Mouse (Mus musculus) heart, postnatal 0 days (tissue): ENCODE measurements around the gene Kifc5b. TPM values are rescaled to one million over a fixed set of nuclear protein-coding genes. Genes with fewer than 3 reads are reported as not detected.

Experiments used
- ATAC-seq: fragments of 200-750 bp; cut with Nextera tagmentation; 2 replicates; pipeline ENCODE4 v1.8.0; 2017; ENCODE audit warnings: low read depth, moderate number of reproducible peaks, moderate library complexity; ENCODE audit not compliant: insufficient read depth
- DNase-seq: peaks from one replicate; pipeline ENCODE4 v3.0.0-alpha.2; 2016; ENCODE audit warnings: low spot score
- H3K27ac ChIP-seq: fragments of 300-500 bp; sonication (generic); 2 replicates; pipeline ENCODE4 v1.5.1; 2014; ENCODE audit warnings: low read depth, mild to moderate bottlenecking
- H3K27me3 ChIP-seq: fragments of 300-500 bp; sonication (generic); 2 replicates; pipeline ENCODE4 v1.6.1; 2014; ENCODE audit warnings: low read length, mixed read lengths; ENCODE audit not compliant: control insufficient read depth, insufficient read depth
- H3K36me3 ChIP-seq: fragments of 300-500 bp; sonication (generic); replicated peaks from 2 replicates; pipeline ENCODE4 v1.6.1; 2014; ENCODE audit warnings: low read length, mixed read lengths; ENCODE audit not compliant: control insufficient read depth, insufficient read depth
- H3K4me1 ChIP-seq: fragments of 300-500 bp; sonication (generic); 2 replicates; pipeline ENCODE4 v1.6.1; 2014; ENCODE audit warnings: antibody characterized with exemption; ENCODE audit not compliant: control insufficient read depth, insufficient read depth
- H3K4me2 ChIP-seq: fragments of 300-500 bp; sonication (generic); 2 replicates; pipeline ENCODE4 v1.6.1; 2014; ENCODE audit warnings: low read depth, mild to moderate bottlenecking, low read length, moderate library complexity
- H3K4me3 ChIP-seq: fragments of 300-500 bp; sonication (generic); 2 replicates; pipeline ENCODE4 v1.5.1; 2014; ENCODE audit warnings: low read depth, low read length
- H3K9ac ChIP-seq: fragments of 300-500 bp; sonication (generic); replicated peaks from 2 replicates; pipeline ENCODE4 v1.6.1; 2014; ENCODE audit warnings: low read depth, low read length, mixed read lengths
- H3K9me3 ChIP-seq: fragments of 300-500 bp; sonication (generic); replicated peaks from 2 replicates; pipeline ENCODE4 v1.6.1; 2016; ENCODE audit warnings: low read length; ENCODE audit not compliant: control insufficient read depth
- CTCF ChIP-seq: IDR thresholded peaks from 2 replicates; pipeline ENCODE4 v1.5.1; 2016; ENCODE audit warnings: antibody characterized with exemption, control low read depth, low read depth
- EP300 ChIP-seq: IDR thresholded peaks from 2 replicates; pipeline ENCODE4 v1.6.1; 2016; ENCODE audit warnings: antibody characterized with exemption, low read depth
- WGBS: fragments of 180-500 bp; shearing (Covaris S2); extraction: QIAGEN DNeasy Blood & Tissue Kit; methylation state at CpG from one replicate; pipeline ENCODE4 v1.1.7; 2014; 5-methylcytosine and 5-hydroxymethylcytosine counted together
- polyA plus RNA-seq: library from polyadenylated mRNA; unstranded; fragments of >200 nt; fragmentation: Nextera tagmentation; extraction: Ambion mirVana; gene quantifications from 2 replicates; pipeline ENCODE4 v1.2.1, GENCODE M21; 2015
- total RNA-seq: library from RNA; depleted of rRNA; stranded (reverse); fragments of >200 nt; gene quantifications from 2 replicates; pipeline ENCODE4 v1.2.3, GENCODE M21; 2014; ENCODE audit warnings: low replicate concordance

Kifc5b gene
- total and polyA plus RNA-seq, 2 experiments from 2014 or later: 0.93 to 4.5 TPM

- ATAC-seq: no peak
- no peaks in the 10 kb centered on the region for H3K27me3 ChIP-seq
- no peak overlapping the region for H3K27ac ChIP-seq
- H3K4me1 ChIP-seq: peaks cover 20% of the 10 kb centered on the region
- H3K9me3 ChIP-seq: no peaks in the 10 kb centered on the region
- H3K4me2 ChIP-seq: no peak overlapping the region
- H3K36me3 ChIP-seq: peaks cover 17% of the 10 kb centered on the region
- H3K4me3 ChIP-seq: no peak overlapping the region
- no peak for TF ChIP-seq CTCF
- no peak for TF ChIP-seq EP300
- no peak overlapping the region for H3K9ac ChIP-seq
- no peak for DNase-seq
- WGBS: 89% methylated on average over 5 of the region's 5 CpGs
Measured at GRCm38 (mm10) chr17:26957872-26958271, 41.0 kb downstream of the Kifc5b start.

- H3K9ac ChIP-seq: no peak overlapping the region
- H3K4me1 ChIP-seq: peaks cover 11% of the 10 kb centered on the region; the same call in 1 of the 2 replicates
- no peak overlapping the region for H3K4me2 ChIP-seq
- H3K9me3 ChIP-seq: no peaks in the 10 kb centered on the region
- no peak overlapping the region for H3K4me3 ChIP-seq
- TF ChIP-seq CTCF (no peak), EP300 (no peak)
- 70% methylated on average over 5 of the region's 5 CpGs for WGBS
- no peak for DNase-seq
- no peaks in the 10 kb centered on the region for H3K27me3 ChIP-seq
- peaks cover 18% of the 10 kb centered on the region for H3K36me3 ChIP-seq
- ATAC-seq: no peak
- no peak overlapping the region for H3K27ac ChIP-seq
Measured at GRCm38 (mm10) chr17:26958880-26959279, 42.0 kb downstream of the Kifc5b start.

- H3K27ac ChIP-seq: no peak overlapping the region
- H3K27me3 ChIP-seq: no peaks in the 10 kb centered on the region
- DNase-seq (no peak), ATAC-seq (no peak)
- no peak overlapping the region for H3K9ac ChIP-seq
- H3K4me3 ChIP-seq: no peak overlapping the region
- H3K4me1 ChIP-seq: peaks cover 4% of the 10 kb centered on the region; the same call in 1 of the 2 replicates
- WGBS: 87% methylated on average over 4 of the region's 4 CpGs
- no peaks in the 10 kb centered on the region for H3K9me3 ChIP-seq
- no peak for TF ChIP-seq EP300
- no peak for TF ChIP-seq CTCF
- peaks cover 25% of the 10 kb centered on the region for H3K36me3 ChIP-seq
- H3K4me2 ChIP-seq: no peak overlapping the region
Measured at GRCm38 (mm10) chr17:26959815-26960214, 42.9 kb downstream of the Kifc5b start.

- ATAC-seq: no peak
- Histone ChIP-seq H3K27me3 (no peaks in the 10 kb centered on the region), H3K4me1 (no peaks in the 10 kb centered on the region), H3K9ac (no peak overlapping the region), H3K27ac (no peak overlapping the region), H3K9me3 (no peaks in the 10 kb centered on the region), H3K4me3 (no peak overlapping the region), H3K36me3 (peaks cover 25% of the 10 kb centered on the region), H3K4me2 (no peak overlapping the region)
- 87% methylated on average over 20 of the region's 21 CpGs for WGBS
- TF ChIP-seq CTCF (no peak), EP300 (no peak)
- no peak for DNase-seq
Measured at GRCm38 (mm10) chr17:26961572-26962240, 44.8 kb downstream of the Kifc5b start.

DNA sequence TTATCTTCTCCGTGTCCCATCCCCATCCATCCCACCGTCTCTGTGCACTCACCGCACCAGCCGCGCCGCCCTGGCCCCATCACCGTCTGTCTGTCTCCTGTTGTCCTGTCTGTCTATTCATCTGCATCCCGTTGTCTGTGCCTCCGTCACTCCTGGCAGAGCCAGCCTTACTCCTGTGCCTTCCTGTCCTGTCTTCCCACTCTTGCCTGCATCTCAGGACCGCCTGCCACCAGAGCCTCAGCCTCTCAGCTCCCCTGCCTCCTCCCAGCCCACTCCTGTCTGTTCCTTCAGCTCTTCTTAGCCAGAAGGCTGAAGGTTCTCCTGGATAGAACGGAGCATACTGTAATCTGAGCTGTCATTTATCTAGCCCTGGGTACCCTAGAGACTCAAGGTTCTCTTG, 50.1 kb downstream of the Kifc5b start:
- H3K36me3 ChIP-seq: peaks cover 17% of the 10 kb centered on the region; the same call in 1 of the 2 replicates
- H3K27me3 ChIP-seq: no peaks in the 10 kb centered on the region
- 0 out of 2 replicates have a peak, but pooled peaks cover 3% of the 10 kb centered on the region for H3K4me1 ChIP-seq
- no peak for TF ChIP-seq EP300
- no peak for TF ChIP-seq CTCF
- no peak overlapping the region for H3K9ac ChIP-seq
- no peaks in the 10 kb centered on the region for H3K9me3 ChIP-seq
- H3K4me2 ChIP-seq: no peak overlapping the region
- H3K4me3 ChIP-seq: no peak overlapping the region
- H3K27ac ChIP-seq: no peak overlapping the region
- ATAC-seq (no peak), DNase-seq (no peak)
- 85% methylated on average over 11 of the region's 11 CpGs for WGBS

DNA sequence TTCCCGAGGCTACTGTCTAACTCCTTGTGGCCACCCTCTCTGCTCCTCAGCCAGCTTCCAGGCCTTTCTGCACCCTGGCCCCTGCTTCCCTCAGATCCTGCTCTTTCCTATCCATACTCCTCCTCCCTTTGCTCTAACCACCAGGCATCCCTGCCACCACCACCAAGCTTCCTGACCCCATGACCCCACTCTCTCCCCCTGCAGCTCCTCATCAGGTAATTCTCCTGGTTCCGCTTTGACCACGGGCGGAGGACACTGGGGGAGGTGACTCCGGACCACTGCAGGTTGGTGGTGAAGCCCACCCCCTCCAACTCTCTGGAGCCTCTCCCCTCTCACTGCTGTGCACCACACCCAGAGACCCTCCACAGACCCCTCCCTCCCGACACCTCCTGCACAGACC, 50.6 kb downstream of the Kifc5b start:
- H3K36me3 ChIP-seq: peaks cover 17% of the 10 kb centered on the region; the same call in 1 of the 2 replicates
- DNase-seq: no peak
- H3K4me1 ChIP-seq: 0 out of 2 replicates have a peak, but pooled peaks cover 6% of the 10 kb centered on the region

More for the DNA sequence above, 50.6 kb downstream of the Kifc5b start:
- Histone ChIP-seq H3K4me3 (no peak overlapping the region), H3K9me3 (no peaks in the 10 kb centered on the region), H3K9ac (no peak overlapping the region), H3K4me2 (no peak overlapping the region), H3K27me3 (no peaks in the 10 kb centered on the region), H3K27ac (no peak overlapping the region)
- TF ChIP-seq CTCF (no peak), EP300 (no peak)
- WGBS: 90% methylated on average over 6 of the region's 6 CpGs
- no peak for ATAC-seq
